Mouse (Mus musculus): Measurements from ENCODE around the gene Ccnq. TPM values are rescaled to one million over a fixed set of nuclear protein-coding genes. Genes with fewer than 3 reads are reported as not detected.
"Not testable (repeated sequence)": the region's sequence is repeated elsewhere in the genome, so short reads cannot be mapped to it uniquely, and the experiment has no call there.

Gene Ccnq
- polyA plus RNA-seq, 1 experiment from 2014 or later, result 40.9 TPM

DNA sequence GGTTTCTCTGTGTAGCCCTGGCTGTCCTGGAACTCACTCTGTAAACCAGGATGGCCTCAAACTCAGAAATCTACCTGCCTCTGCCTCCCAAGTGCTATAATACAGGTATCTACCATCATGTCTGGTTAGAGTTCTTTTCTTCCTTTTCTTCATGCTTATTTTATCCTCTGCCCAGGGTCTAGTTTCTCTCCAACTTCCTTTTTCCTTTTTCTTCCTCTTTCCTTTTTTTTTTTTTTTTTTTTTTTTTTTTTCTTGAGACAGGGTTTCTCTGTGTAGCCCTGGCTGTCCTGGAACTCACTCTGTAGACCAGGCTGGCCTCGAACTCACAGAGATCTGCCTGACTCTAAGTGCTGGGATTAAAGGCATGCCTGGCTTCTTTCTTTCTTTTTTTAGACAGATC is 2.6 kb upstream of the Ccnq start:
- H3K27ac ChIP-seq; ATAC-seq (ENCODE audit: borderline replicate concordance, extremely low read depth, low FRiP score, low TSS enrichment); H3K9ac ChIP-seq; H3K4me2 ChIP-seq; H3K36me3 ChIP-seq; H3K4me3 ChIP-seq; H3K9me3 ChIP-seq; H3K27me3 ChIP-seq: not testable (repeated sequence)
- WGBS, result 64% methylated on average over 1 of the region's 1 CpGs
- H3K4me1 ChIP-seq, result peaks cover 16% of the 10 kb centered on the region; the same call in 1 of the 2 replicates

DNA sequence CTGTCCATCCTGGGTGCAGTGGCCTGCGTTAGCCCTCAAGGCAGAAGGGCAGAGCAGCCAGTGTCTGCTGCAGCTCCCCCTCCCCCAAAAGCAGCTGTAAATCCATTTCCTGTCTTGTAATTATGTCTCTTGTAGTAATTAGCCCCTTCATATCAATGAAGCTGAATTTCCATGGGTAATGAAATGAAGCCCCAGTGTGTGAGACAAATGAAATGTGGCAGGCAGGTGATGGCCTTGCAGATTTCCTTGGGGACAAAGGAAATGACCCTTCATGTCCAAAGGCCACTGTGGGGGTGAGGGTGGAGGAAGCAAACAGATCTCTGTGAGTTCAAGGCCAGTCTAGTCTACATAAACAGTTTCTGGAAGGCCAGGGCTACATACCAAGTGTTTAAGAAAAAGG is 1.7 kb upstream of the Ccnq start:
- H3K27ac ChIP-seq, result no peak overlapping the region
- H3K4me3 ChIP-seq, result no peak overlapping the region
- 66% methylated on average over 1 of the region's 1 CpGs for WGBS
- H3K4me2 ChIP-seq, result no peak overlapping the region
- 0 out of 2 replicates have a peak, but pooled peaks cover 15% of the 10 kb centered on the region for H3K36me3 ChIP-seq
- no peaks in the 10 kb centered on the region for H3K27me3 ChIP-seq
- peaks cover 16% of the 10 kb centered on the region; the same call in 1 of the 2 replicates for H3K4me1 ChIP-seq
- no peaks in the 10 kb centered on the region for H3K9me3 ChIP-seq
- ATAC-seq (ENCODE audit: borderline replicate concordance, extremely low read depth, low FRiP score, low TSS enrichment), result no peak
- no peak overlapping the region for H3K9ac ChIP-seq

DNA sequence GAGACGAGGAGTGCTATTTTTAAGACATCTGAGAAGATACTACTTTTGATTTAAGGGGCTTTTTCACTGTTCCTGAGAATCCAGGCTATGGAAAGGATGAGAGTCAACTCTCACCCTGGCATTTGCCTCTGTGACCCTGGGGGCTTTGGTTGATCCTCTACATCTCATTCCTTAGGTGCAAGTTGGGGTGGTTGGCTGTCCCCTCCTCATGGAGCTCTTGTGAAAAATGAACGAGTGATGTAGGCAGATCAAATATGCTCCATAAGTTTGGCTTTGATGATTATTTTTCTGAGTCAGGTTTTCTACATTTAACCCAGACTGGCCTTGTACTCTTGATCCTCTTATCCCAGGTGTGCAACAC is 294 bp upstream of the Ccnq start:
- peak overlapping the region; percentile 83 for H3K27ac ChIP-seq
- peak overlapping the region; percentile 84 for H3K4me3 ChIP-seq
- WGBS, result 3% methylated on average over 2 of the region's 2 CpGs
- H3K36me3 ChIP-seq, result 0 out of 2 replicates have a peak, but pooled peaks cover 15% of the 10 kb centered on the region
- H3K9ac ChIP-seq, result peak overlapping the region; percentile 84
- ATAC-seq (ENCODE audit: borderline replicate concordance, extremely low read depth, low FRiP score, low TSS enrichment), result no peak
- H3K4me2 ChIP-seq, result peak overlapping the region; percentile 85
- peaks cover 16% of the 10 kb centered on the region; the same call in 1 of the 2 replicates for H3K4me1 ChIP-seq
- no peaks in the 10 kb centered on the region for H3K27me3 ChIP-seq
- H3K9me3 ChIP-seq, result no peaks in the 10 kb centered on the region

DNA sequence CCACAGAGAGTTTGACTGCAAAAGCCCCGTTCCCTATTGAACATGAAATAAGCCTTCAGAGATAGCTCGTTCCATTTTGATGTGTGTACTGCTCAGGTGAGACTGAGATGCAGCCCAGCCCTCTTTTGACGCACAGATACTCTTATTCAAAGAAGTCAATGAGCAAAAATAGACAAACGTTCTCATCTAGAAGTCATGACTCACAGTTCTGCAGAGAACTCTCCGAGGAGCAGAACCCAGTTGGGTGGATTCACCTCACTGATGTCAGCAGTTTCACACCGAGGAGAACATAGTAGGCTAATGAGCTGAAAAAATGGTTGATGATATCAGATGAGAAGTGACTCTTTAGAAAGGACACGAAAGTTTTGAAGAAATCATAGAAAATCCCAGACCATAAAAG is 5.3 kb downstream of the Ccnq start:
- no peak overlapping the region for H3K4me2 ChIP-seq
- H3K4me1 ChIP-seq, result peaks cover 12% of the 10 kb centered on the region; the same call in 1 of the 2 replicates
- 0 out of 2 replicates have a peak, but pooled peaks cover 15% of the 10 kb centered on the region for H3K36me3 ChIP-seq
- no peak overlapping the region for H3K27ac ChIP-seq
- no peaks in the 10 kb centered on the region for H3K9me3 ChIP-seq
- no peak overlapping the region for H3K9ac ChIP-seq
- 83% methylated on average over 7 of the region's 7 CpGs for WGBS
- H3K4me3 ChIP-seq, result no peak overlapping the region
- ATAC-seq (ENCODE audit: borderline replicate concordance, extremely low read depth, low FRiP score, low TSS enrichment), result no peak
- H3K27me3 ChIP-seq, result no peaks in the 10 kb centered on the region

DNA sequence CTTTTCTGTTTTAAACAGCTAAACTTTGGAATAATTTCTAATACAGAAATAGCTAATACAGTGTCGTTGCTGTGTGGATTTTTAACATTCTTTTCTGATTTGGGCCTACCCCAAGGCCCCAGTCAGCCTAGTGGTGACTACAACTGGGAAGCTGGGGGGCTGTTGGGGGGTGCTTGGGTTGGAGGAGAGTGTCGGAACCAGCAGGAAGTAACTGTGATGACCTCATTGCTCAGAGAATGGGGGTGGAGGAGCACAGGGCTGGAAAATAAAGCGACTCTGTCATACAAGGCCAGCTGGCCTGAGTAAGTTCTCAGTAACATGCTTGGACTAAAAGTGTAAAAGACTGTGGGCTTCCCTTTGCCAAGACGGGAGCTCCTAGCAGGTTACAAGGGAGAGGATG is 6.1 kb downstream of the Ccnq start:
- Histone ChIP-seq H3K4me3 (no peak overlapping the region), H3K36me3 (0 out of 2 replicates have a peak, but pooled peaks cover 15% of the 10 kb centered on the region), H3K4me1 (peaks cover 7% of the 10 kb centered on the region; the same call in 1 of the 2 replicates), H3K4me2 (no peak overlapping the region), H3K27ac (no peak overlapping the region), H3K9me3 (no peaks in the 10 kb centered on the region), H3K9ac (no peak overlapping the region), H3K27me3 (no peaks in the 10 kb centered on the region)
- WGBS, result 37% methylated on average over 4 of the region's 4 CpGs
- ATAC-seq (ENCODE audit: borderline replicate concordance, extremely low read depth, low FRiP score, low TSS enrichment), result no peak

DNA sequence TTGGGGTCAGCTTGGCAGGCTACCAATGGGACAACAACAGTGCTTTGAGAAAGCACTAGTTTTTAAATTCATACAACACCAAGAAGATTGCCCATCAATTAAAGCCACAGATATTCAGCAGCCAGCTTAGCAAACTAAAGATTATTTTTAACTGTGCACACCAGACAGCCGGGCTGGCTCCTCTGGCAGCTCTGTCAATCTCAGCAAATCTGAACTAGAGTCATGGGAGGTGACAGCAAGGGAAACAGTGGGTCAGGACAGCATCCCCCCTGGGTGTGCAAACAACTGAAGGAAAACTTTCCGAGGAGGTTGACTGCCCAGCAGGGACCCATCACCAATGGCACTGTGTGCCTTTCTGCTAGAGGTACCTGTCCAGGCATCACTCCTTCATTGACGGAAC is 9.1 kb downstream of the Ccnq start:
- no peaks in the 10 kb centered on the region for H3K4me1 ChIP-seq
- WGBS, result 50% methylated on average over 3 of the region's 3 CpGs
- no peaks in the 10 kb centered on the region for H3K36me3 ChIP-seq
- H3K4me3 ChIP-seq, result no peak overlapping the region
- H3K27me3 ChIP-seq, result no peaks in the 10 kb centered on the region
- no peak overlapping the region for H3K9ac ChIP-seq
- ATAC-seq (ENCODE audit: borderline replicate concordance, extremely low read depth, low FRiP score, low TSS enrichment), result no peak
- H3K27ac ChIP-seq, result no peak overlapping the region
- no peak overlapping the region for H3K4me2 ChIP-seq
- no peaks in the 10 kb centered on the region for H3K9me3 ChIP-seq

DNA sequence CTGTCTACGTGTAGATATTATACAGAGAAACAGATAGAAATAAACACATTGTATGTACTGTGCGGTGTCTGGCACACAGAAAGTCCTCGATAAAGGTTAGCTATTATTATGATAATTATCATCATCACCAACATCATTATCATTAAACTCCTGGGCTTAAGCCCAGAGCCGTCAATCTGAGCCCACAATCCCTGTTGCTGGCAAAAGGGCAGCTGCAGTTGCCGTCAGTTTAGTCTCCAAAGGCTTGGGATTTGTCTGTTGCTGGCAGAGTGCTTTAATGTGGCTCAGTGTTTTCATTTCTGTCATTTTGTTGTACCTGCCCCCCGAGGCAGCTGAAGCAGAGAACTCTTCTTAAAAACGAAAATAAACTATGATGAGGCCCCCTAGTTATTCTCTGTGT is 9.6 kb downstream of the Ccnq start:
- Histone ChIP-seq H3K27me3 (no peaks in the 10 kb centered on the region), H3K9ac (no peak overlapping the region), H3K4me2 (no peak overlapping the region), H3K9me3 (no peaks in the 10 kb centered on the region), H3K36me3 (no peaks in the 10 kb centered on the region), H3K27ac (no peak overlapping the region), H3K4me1 (no peaks in the 10 kb centered on the region), H3K4me3 (no peak overlapping the region)
- 53% methylated on average over 7 of the region's 7 CpGs for WGBS
- no peak for ATAC-seq (ENCODE audit: borderline replicate concordance, extremely low read depth, low FRiP score, low TSS enrichment)

DNA sequence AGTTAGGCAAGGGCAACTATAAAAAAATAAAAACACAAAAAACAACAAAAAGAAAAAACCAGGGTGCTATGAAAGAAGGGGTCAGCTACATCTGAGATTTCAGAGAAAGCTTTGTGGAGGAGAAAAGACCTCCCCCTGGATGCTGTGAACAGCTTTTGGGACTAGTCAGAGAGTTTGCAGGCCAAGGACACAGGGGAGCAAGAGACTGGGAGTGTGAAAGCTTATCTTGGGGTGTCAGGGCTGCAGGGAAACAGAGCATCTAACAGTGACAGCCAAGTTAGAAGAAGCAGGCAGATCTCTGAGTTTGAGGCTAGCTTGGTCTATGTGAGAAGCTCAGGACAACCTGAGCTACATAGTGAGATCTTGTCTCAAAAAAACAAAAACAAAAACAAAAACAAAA is 12.2 kb downstream of the Ccnq start:
- Histone ChIP-seq H3K36me3 (no peaks in the 10 kb centered on the region), H3K4me1 (no peaks in the 10 kb centered on the region), H3K9ac (no peak overlapping the region), H3K4me3 (no peak overlapping the region), H3K27ac (no peak overlapping the region), H3K4me2 (no peak overlapping the region), H3K27me3 (no peaks in the 10 kb centered on the region), H3K9me3 (no peaks in the 10 kb centered on the region)
- ATAC-seq (ENCODE audit: borderline replicate concordance, extremely low read depth, low FRiP score, low TSS enrichment), result no peak

DNA sequence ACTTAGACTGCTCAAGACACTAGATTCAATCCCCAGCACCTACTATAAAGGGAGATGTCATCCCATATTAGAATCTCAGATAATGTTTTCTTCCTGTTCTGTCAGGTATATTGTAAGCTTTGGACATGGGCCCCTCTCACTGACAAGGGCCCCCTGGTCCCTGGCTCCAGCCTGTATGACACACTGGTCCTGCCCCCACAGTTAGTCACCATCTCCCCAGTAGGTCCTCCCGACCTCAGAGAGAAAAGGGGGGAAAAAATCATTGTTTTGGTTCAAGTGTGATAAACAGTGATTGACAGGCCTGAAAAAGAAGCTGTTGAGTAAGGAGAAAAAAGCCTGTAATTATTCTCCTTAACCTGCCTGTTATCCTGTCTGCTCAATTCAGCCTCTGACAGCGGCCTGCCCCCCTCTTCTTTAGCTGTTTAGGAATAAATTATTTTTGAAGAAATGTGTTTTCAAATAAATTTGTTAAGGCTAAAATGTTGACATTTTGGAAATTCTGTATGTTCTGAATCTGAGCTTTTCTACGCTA is 14.6 kb downstream of the Ccnq start:
- Histone ChIP-seq H3K27me3 (no peaks in the 10 kb centered on the region), H3K9me3 (no peaks in the 10 kb centered on the region), H3K27ac (no peak overlapping the region), H3K4me2 (no peak overlapping the region), H3K4me1 (no peaks in the 10 kb centered on the region), H3K36me3 (no peaks in the 10 kb centered on the region), H3K4me3 (no peak overlapping the region), H3K9ac (no peak overlapping the region)
- WGBS, result 69% methylated on average over 3 of the region's 3 CpGs
- no peak for ATAC-seq (ENCODE audit: borderline replicate concordance, extremely low read depth, low FRiP score, low TSS enrichment)

DNA sequence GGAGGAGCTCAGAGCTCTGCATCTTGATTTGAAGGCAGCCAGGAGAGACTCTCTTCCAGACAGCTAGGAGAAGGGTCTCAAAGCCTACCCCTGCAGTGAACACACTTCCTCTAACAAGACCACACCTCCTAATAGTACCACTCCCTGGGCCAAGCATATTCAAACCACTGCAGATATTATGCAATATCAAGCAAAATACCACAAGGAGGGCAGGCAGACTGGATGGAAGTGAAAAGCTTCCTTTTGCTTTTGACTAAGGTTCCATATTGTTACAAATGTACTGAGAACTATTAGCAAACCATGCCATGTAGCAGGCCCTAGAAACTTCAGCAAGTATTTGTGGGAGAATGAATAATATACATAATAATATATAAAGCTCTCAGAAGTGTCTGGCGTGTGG is 16.4 kb downstream of the Ccnq start:
- 80% methylated on average over 1 of the region's 1 CpGs for WGBS
- ATAC-seq (ENCODE audit: borderline replicate concordance, extremely low read depth, low FRiP score, low TSS enrichment), result no peak
- H3K9me3 ChIP-seq, result no peaks in the 10 kb centered on the region
- H3K27ac ChIP-seq, result no peak overlapping the region
- no peak overlapping the region for H3K9ac ChIP-seq
- no peaks in the 10 kb centered on the region for H3K27me3 ChIP-seq
- no peaks in the 10 kb centered on the region for H3K4me1 ChIP-seq
- H3K4me2 ChIP-seq, result no peak overlapping the region
- no peaks in the 10 kb centered on the region for H3K36me3 ChIP-seq
- H3K4me3 ChIP-seq, result no peak overlapping the region

DNA sequence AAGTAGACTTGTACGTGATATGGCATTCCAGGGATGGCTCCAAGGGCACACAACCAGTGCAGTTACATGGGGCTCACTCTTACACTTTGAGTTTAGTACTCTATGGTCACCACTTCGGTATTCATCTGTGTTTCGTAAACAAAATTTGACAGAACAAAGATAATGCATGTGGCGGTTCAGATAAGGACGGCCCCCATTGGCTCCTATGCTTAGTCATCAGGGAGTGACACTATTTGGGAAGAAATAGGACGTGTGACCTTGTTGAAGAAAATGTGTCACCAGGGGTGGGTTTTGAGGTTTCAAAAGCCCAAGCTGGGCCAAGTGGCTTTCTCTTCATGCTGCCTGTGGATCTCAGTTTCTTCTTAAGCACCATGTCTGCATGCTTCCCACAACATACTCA is 18.9 kb downstream of the Ccnq start:
- H3K27me3 ChIP-seq, result no peaks in the 10 kb centered on the region
- H3K9me3 ChIP-seq, result no peaks in the 10 kb centered on the region
- H3K4me1 ChIP-seq, result no peaks in the 10 kb centered on the region
- no peaks in the 10 kb centered on the region for H3K36me3 ChIP-seq
- H3K27ac ChIP-seq, result no peak overlapping the region
- no peak overlapping the region for H3K4me2 ChIP-seq
- no peak overlapping the region for H3K4me3 ChIP-seq
- no peak for ATAC-seq (ENCODE audit: borderline replicate concordance, extremely low read depth, low FRiP score, low TSS enrichment)
- no peak overlapping the region for H3K9ac ChIP-seq
- 58% methylated on average over 6 of the region's 6 CpGs for WGBS

DNA sequence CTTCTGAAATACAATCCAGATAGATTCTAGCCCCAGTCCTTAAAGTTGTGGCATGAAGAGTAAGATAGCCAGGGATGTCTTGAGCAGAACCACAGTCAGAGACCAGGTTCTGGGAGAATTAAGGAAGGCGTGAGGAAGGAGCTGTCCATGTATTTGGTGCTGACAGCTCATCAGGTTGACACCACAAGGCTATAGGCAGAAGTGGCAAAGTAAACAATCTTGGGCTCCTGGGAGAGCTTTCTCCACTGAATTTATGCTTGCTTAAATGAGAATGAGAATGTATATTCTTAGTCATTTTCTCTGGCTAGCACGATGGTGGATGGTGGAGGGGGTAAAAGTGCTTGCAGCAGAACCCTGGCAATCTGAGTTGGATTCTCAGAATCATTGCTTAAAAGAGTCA is 20.6 kb downstream of the Ccnq start:
- no peaks in the 10 kb centered on the region for H3K27me3 ChIP-seq
- no peaks in the 10 kb centered on the region for H3K9me3 ChIP-seq
- WGBS, result 11% methylated on average over 2 of the region's 2 CpGs
- no peak overlapping the region for H3K27ac ChIP-seq
- H3K4me1 ChIP-seq, result no peaks in the 10 kb centered on the region
- ATAC-seq (ENCODE audit: borderline replicate concordance, extremely low read depth, low FRiP score, low TSS enrichment), result no peak
- H3K4me3 ChIP-seq, result no peak overlapping the region
- H3K9ac ChIP-seq, result no peak overlapping the region
- no peak overlapping the region for H3K4me2 ChIP-seq
- H3K36me3 ChIP-seq, result no peaks in the 10 kb centered on the region

DNA sequence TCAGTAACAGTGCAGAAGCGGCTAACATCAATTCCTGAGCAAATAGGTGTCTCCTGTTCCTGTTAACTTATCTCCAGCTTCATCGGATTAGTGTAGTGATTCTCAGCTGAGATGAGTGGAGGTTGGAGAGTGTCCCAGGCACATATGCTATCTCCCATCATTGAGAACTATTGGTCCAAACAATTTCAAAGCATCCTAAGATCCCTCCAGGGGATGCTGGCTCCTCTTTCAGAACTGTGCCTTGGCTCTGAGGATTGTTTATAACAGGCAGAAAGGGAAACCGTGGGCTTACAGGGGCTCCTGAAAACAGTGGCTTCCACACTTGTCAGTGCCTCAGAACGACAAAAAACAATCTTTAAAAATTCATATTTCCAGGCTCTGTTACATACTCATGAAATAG is 23.5 kb downstream of the Ccnq start:
- 61% methylated on average over 4 of the region's 4 CpGs for WGBS
- H3K9ac ChIP-seq, result no peak overlapping the region
- no peaks in the 10 kb centered on the region for H3K4me1 ChIP-seq
- ATAC-seq (ENCODE audit: borderline replicate concordance, extremely low read depth, low FRiP score, low TSS enrichment), result no peak
- no peak overlapping the region for H3K4me3 ChIP-seq
- H3K4me2 ChIP-seq, result no peak overlapping the region
- H3K9me3 ChIP-seq, result no peaks in the 10 kb centered on the region
- H3K27ac ChIP-seq, result no peak overlapping the region
- H3K27me3 ChIP-seq, result no peaks in the 10 kb centered on the region
- no peaks in the 10 kb centered on the region for H3K36me3 ChIP-seq

Data from lung, embryonic 15.5 days (tissue).